Mouse (Mus musculus): ENCODE data around the gene Olfr23.
"Not testable (repeated sequence)": the region's sequence is repeated elsewhere in the genome, so short reads cannot be mapped to it uniquely, and the experiment has no call there.

The Olfr23 gene

GRCm38 (mm10) chr11:73936377-73936776 lies at the start of gene Olfr23:
TSS of gene Olfr23 (plus strand) at chr11:73936677.
- in situ Hi-C loops (cut with MboI, MseI) = no loop called here

DNA sequence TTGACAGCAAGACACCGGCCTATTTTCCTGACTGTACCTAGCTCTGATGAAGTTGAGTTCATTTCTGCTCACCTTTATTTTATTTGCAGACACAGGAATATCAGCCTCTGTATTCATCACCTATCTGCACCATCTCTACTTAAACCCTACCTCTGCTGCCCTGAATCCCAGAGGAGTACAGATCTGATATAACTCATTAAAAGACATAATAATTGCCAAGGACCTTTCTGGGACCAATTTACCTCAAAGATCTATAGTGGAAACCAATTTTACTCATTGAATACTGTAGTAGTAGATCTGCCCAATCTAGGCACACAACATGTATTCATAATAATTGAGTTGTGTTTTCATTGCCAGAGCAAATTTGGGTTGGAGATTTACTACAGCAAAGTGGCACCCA lies 45.8 kb upstream of the Olfr23 start, which contains the start of gene Olfr394:
TSS of gene Olfr394 (minus strand) at position 101 of the 400 bp plus-strand sequence.
- in situ Hi-C loops (cut with MboI, MseI) = no loop called here

GRCm38 (mm10) chr11:73909199-73909598 lies 27.3 kb upstream of the Olfr23 start, which contains the start of gene Olfr395:
TSS of gene Olfr395 (minus strand) at chr11:73909299.
- in situ Hi-C loops (cut with MboI, MseI) = not testable (repeated sequence)

GRCm38 (mm10) chr11:73960517-73960916 lies 24.0 kb downstream of the Olfr23 start, which contains the start of gene Olfr397:
TSS of gene Olfr397 (plus strand) at chr11:73960817.
- in situ Hi-C loops (cut with MboI, MseI) = loop anchor here in 1 of 2 experiments (10.0 kb wide), 1 partner anchor 1026 kb away; no protein-coding TSS in a partner anchor

DNA sequence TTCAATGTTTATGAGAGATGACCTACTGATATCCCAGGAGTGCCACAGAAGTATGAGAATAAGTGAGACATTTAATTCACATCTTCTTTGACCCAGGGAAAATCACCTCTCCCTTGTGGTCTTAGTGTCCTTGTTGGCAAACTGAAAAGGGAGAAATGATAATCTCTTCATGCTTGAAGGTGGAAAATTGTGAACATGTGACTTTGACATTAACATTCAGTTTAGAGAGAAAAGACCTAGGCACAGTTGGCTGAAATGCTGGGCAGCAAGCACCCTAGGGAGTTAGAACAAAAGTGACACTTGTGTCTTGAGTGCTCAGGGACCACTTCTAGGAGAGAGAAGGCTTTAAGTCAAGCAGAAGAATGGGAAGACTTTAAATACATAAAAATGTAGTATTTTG lies 53.8 kb downstream of the Olfr23 start, which contains the start of gene Olfr398:
TSS of gene Olfr398 (minus strand) at position 101 of the 400 bp plus-strand sequence.
- in situ Hi-C loops (cut with MboI, MseI) = no loop called here
